Comparison of ENCODE assay signal across 8 mouse cellular contexts in genomic region chr12:26524943-26525697, GRCm38 (mm10). TPM values are rescaled to one million over a fixed set of nuclear protein-coding genes. Genes with fewer than 3 reads are reported as not detected.
DNase-seq lines count a peak whose midpoint lies in the region; ATAC-seq and TF ChIP-seq lines count a peak whose summit lies in the region.

No protein-coding gene starts in this region.

- no peaks in the 10 kb centered on the region for H3K9me3 ChIP-seq in limb, embryonic 11.5 days (ENCODE audit: control insufficient read depth, low read length)
- no peaks in the 10 kb centered on the region for H3K9me3 ChIP-seq in limb, embryonic 10.5 days (replicated peaks)
- H3K9me3 ChIP-seq in heart, embryonic 12.5 days (replicated peaks) = no peaks in the 10 kb centered on the region

- TF ChIP-seq POLR2A in kidney, adult 2 months (IDR thresholded peaks at IDR 0.05; ENCODE audit: low read depth, low read length) = no peak

- H3K4me1 ChIP-seq in limb, embryonic 11.5 days (ENCODE audit: control insufficient read depth, insufficient read depth, low read length) = peaks cover 2% of the 10 kb centered on the region; the same call in 1 of the 2 replicates
- peaks cover 6% of the 10 kb centered on the region for H3K4me1 ChIP-seq in limb, embryonic 10.5 days
- H3K4me1 ChIP-seq in heart, embryonic 12.5 days (replicated peaks) = peaks cover 12% of the 10 kb centered on the region; the same call in 1 of the 2 replicates
- H3K4me1 ChIP-seq in kidney, adult 2 months (ENCODE audit: control insufficient read depth, insufficient read depth, low read length) = no peaks in the 10 kb centered on the region

- no peak for TF ChIP-seq CTCF in kidney, adult 2 months (conservative IDR thresholded peaks at IDR 0.05; ENCODE audit: insufficient read depth, insufficient read length, low read depth, low read length)

- H3K4me2 ChIP-seq in limb, embryonic 11.5 days (ENCODE audit: low read depth, severe bottlenecking) = no peak overlapping the region
- H3K4me2 ChIP-seq in heart, embryonic 12.5 days = no peak overlapping the region

- H3K27ac ChIP-seq in limb, embryonic 11.5 days (replicated peaks; ENCODE audit: low read depth, low read length) = no peak overlapping the region
- H3K27ac ChIP-seq in limb, embryonic 10.5 days = no peak overlapping the region
- H3K27ac ChIP-seq in heart, embryonic 12.5 days (ENCODE audit: poor library complexity, severe bottlenecking) = no peak overlapping the region
- no peak overlapping the region; the same call in 1 of the 2 replicates for H3K27ac ChIP-seq in kidney, adult 2 months (ENCODE audit: insufficient read depth, low read depth, low read length)

- no peak for ATAC-seq in limb, embryonic 11.5 days (ENCODE audit: insufficient number of reproducible peaks, low FRiP score, low TSS enrichment, low read depth)
- ATAC-seq in heart, embryonic 12.5 days (ENCODE audit: insufficient number of reproducible peaks, low FRiP score) = peak; percentile 25; the same call in 1 of the 2 replicates

- H3K4me3 ChIP-seq in limb, embryonic 11.5 days (ENCODE audit: low read depth, low read length) = no peak overlapping the region
- H3K4me3 ChIP-seq in limb, embryonic 10.5 days = no peak overlapping the region
- H3K4me3 ChIP-seq in heart, embryonic 12.5 days = no peak overlapping the region
- H3K4me3 ChIP-seq in kidney, adult 2 months (ENCODE audit: insufficient read depth, low read depth, low read length) = no peak overlapping the region

- no peak overlapping the region for H3K9ac ChIP-seq in limb, embryonic 11.5 days (ENCODE audit: low read length)
- no peak overlapping the region for H3K9ac ChIP-seq in heart, embryonic 12.5 days

- H3K27me3 ChIP-seq in limb, embryonic 11.5 days (ENCODE audit: control insufficient read depth, insufficient read depth, low read length) = no peaks in the 10 kb centered on the region
- H3K27me3 ChIP-seq in limb, embryonic 10.5 days (ENCODE audit: low read depth, poor library complexity, severe bottlenecking) = no peaks in the 10 kb centered on the region
- no peaks in the 10 kb centered on the region; the same call in 1 of the 2 replicates for H3K27me3 ChIP-seq in heart, embryonic 12.5 days (replicated peaks)
- H3K27me3 ChIP-seq in kidney, adult 2 months (replicated peaks; ENCODE audit: control insufficient read depth, insufficient read depth, low read length) = no peaks in the 10 kb centered on the region

- DNase-seq in limb, embryonic 11.5 days (ENCODE audit: low spot score) = peak; percentile 34
- no peak for DNase-seq in limb, embryonic 10.5 days (ENCODE audit: low spot score)
- DNase-seq in brain, adult 2 months (ENCODE audit: low read depth, low spot score) = peak; percentile 29
- DNase-seq in kidney, adult 2 months = peak; percentile 67
- DNase-seq in lung, postnatal 36 days = peak; percentile 10
- DNase-seq in testis, postnatal 14 days (ENCODE audit: low spot score) = peak; percentile 4
- no peak for DNase-seq in layer of hippocampus, adult 9-10 months (ENCODE audit: low spot score)

- no peaks in the 10 kb centered on the region for H3K36me3 ChIP-seq in limb, embryonic 11.5 days (ENCODE audit: control insufficient read depth, insufficient read depth, low read length)
- H3K36me3 ChIP-seq in limb, embryonic 10.5 days = no peaks in the 10 kb centered on the region
- no peaks in the 10 kb centered on the region for H3K36me3 ChIP-seq in heart, embryonic 12.5 days
- H3K36me3 ChIP-seq in kidney, adult 2 months (ENCODE audit: control insufficient read depth, insufficient read depth, low read length) = no peaks in the 10 kb centered on the region

- WGBS in limb, embryonic 11.5 days = 65% methylated on average over 3 of the region's 3 CpGs
- WGBS in limb, embryonic 10.5 days = 75% methylated on average over 3 of the region's 3 CpGs
- 47% methylated on average over 3 of the region's 3 CpGs for WGBS in heart, embryonic 12.5 days
- WGBS in kidney, adult 2 months = 49% methylated on average over 3 of the region's 3 CpGs

RNA-seq across cellular contexts. Expression of gene Cmpk2, which starts 56.1 kb away (rescaled TPM):
- 5.6 and 7.5 TPM in 2 replicates for polyA plus RNA-seq in limb, embryonic 11.5 days (2014; fragmentation: Nextera tagmentation; extraction: Ambion mirVana)
- polyA plus RNA-seq in limb, embryonic 10.5 days (2016; fragmentation: Nextera tagmentation; extraction: Ambion mirVana) = 3.4 and 5.4 TPM in 2 replicates
- polyA plus RNA-seq in heart, embryonic 12.5 days (2016; fragmentation: Nextera tagmentation; extraction: Ambion mirVana) = 5.3 and 6.4 TPM in 2 replicates
- polyA plus RNA-seq in kidney, adult 2 months (2012; rRNA removed) = 13.9 and 15.0 TPM in 2 replicates

Comparison
In these comparisons a context has a peak if more than half of its experiments do, and no peak if none do; other contexts are left out.
1. DNase-seq: peak in limb, embryonic 11.5 days (single experiment), brain, adult 2 months (single experiment), kidney, adult 2 months (single experiment), lung, postnatal 36 days (single experiment) and testis, postnatal 14 days (single experiment); none in limb, embryonic 10.5 days (single experiment) and layer of hippocampus, adult 9-10 months (single experiment).